Mouse (Mus musculus): ENCODE data around the gene Cadps. TPM values are rescaled to one million over a fixed set of nuclear protein-coding genes. Genes with fewer than 3 reads are reported as not detected.

The Cadps gene
- total RNA-seq, 2 experiments from 2014 or later, result 0.38 to 0.45 TPM

DNA sequence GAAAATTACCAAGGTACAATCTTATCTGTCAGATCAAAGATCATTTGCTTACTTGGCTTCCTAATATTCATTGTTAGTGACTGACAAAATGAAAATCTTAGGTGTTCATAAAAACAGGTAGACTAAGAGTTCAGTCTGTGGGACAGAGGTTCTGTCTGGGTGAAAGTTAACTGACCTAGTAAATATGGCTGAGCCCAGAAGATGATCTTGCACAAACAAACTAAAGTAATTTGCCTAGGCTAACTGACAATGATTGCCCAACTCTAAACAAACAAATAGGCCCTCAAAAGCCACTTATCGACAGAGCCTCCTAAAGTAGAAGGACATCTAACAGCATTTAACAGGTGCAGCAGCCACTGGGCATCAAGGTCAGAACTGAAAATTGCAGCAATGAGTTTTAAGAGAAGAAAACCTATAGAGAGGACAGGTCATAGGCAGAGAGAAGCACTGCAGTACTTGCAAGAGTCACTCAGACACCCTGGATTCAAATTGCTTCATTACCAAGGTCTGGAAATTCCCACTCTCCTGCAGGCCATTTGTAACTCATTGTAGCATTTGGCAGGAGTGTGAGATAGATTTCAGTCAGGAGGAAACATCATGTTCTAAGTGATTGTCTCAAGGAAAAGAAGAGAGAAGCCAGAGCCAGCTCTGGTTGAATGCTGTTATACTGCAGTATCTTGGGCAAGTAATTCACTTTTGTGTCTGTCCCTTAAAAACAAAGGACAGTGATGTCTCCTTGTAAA, 100.3 kb downstream of the Cadps start:
- no peak for DNase-seq

DNA sequence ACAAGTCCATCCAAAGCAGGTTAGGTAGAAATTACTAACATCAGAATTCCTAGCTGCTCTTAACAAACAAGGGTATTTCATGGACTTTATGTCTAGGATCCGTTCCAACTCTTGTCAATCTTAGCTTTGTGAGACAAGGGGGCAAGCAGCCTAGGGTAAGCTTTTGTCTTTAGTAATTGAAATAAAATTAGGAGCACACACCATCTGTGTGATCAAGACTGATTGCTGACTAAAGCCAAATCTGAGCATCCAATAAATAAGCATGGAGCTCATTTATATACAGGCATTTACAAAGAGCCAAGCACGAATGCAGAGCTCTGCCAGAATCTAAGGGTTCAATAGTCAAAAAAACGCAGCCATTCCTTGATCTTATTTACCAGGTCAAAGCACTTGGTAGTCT, 104.1 kb downstream of the Cadps start:
- no peak for DNase-seq

DNA sequence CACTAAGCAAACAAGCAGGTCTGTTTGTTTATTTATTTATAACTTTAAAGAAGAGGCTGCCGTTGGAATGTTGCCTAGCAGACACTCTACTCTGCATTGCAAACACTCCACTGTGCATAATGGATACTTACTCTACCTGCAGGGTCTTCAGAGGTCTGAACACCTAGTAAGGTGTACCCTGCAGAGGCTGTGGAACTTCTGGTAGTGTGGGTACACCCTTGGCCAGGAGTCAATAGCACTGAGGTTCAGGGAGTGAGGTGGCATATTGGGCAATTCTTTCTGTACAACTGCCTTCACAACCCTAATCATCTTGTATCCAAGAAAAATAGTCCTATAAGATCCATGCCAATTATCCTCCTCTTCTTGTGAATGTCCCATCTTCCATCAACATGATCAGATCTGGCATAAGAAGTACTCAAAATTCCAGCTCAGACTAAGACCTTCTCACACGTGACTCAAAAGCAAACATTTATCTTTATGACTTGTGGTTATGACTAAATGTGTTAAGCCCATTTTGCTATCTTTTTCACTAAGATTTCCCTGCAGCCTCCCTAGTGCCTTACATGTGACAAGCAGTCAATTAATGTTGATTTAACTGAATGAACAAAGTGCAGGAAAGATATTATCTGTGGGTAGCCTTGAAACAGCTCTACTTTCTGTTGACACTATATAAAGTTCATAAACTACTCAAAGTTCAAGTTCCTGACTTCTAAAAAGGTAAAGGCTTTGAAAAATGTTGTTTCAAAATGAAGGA, 106.8 kb downstream of the Cadps start:
- DNase-seq, result no peak

DNA sequence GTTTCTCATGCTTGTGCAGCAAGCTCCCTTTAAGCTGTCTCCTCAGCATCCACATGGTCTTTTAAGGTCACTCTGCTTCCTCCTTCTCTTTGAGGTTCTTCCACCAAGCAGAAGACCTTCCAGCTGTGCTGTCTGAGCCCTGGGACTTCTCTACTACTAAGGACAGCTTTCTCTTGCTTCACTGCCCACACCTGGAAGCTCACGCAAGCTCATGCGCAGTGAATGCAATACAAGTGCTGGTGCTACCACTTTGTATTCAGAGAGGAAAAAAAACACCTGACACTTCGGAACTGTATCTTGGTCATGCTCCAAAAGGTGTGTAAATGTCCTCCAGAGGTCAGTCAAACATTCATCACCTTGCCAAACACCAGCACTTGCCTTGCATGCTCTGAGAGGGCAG, 115.5 kb downstream of the Cadps start:
- no peak for DNase-seq

DNA sequence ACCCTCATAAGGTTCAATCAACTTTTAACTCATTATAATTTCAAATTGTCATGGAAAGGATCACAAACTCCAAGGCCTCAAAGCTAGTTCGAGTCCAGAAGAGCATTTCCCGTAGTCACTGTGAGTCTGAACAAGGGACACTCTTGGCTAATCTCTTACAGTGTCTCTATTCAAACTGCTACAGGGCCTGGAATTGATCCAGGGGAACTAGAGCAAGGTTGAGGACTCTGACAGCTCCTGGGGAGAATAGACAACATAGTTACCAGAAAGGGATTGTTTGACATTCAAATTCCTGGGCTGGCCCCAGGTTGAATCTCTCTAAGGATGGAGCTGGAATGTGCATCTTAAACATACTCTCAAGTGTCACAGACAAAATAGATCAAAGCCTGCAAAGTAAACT, 118.4 kb downstream of the Cadps start:
- DNase-seq, result no peak

DNA sequence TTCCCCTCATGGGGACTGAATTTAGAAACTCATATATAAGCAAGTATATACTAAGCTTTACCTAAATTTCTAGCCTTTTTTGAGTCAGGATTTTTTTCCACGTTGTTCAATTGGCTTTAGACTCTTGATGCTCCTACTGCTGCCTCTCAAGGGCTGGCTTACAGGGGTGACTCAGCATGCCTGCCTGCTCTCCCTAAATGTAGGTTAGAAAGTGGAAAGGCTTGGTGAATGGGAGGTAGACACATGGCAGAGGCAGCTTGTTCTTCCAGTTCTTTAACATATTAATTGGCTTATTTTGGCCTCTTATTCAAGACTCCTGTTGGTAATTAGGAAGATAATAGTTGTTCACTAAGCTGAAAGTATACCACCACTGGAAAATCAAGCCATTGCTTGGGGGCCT, 132.7 kb downstream of the Cadps start:
- DNase-seq, result no peak

DNA sequence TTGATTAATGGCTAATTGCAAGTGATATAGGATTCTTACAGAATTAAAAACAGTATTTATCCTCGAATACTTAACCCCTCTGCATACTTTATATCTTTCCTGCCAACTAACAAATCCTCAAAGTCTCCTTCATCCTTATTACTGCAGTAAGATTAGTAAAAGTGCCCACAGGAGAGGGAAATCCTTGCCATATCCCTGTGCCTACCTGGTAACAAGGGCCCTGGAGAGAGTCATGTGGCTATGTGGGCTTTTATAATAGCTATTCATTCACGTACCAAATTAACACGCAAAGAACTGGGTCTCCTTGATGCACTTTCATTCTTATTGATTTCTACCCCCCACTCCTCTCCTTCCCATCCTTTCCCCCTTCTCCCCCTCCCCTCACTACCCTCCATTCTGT, 137.9 kb downstream of the Cadps start:
- DNase-seq, result no peak

DNA sequence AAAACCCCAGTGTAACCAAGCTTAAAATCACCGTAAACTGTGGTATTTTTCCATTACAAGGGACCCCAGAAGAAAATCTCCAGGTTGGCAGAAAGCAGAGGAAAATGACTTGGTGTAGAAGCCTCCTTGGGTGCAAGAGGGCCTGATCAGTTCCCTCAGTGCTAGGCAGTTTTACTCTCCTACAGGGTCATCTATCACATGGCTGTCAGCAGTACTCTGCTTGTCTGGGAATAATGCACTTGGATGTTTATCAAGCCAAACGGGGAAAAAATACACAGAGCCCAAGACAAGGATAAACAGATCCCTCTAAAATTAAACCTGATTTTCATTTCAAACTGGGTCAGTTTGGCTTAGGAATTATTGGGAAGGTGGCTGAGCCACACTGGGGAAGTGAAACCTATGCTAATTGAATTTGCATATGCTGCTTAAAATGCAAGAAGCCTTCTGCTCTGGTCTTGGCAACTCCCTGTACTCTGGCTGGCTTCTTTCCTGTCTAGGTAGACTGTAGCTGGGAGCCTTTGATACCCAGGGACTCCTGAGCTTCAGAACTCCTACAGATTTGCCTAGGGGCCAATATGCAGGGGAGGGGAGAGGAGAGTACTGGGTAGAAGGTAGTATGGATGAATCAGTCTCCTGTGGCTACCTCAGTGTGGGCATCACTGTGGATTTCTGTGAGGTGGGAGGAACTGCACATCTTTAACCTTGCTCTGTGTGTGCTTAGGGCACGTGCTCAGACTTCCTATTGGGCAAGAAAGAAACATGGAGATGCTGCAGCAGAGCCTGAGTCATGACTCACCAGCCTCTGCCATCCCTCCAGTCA, 141.8 kb downstream of the Cadps start:
- no peak for DNase-seq

DNA sequence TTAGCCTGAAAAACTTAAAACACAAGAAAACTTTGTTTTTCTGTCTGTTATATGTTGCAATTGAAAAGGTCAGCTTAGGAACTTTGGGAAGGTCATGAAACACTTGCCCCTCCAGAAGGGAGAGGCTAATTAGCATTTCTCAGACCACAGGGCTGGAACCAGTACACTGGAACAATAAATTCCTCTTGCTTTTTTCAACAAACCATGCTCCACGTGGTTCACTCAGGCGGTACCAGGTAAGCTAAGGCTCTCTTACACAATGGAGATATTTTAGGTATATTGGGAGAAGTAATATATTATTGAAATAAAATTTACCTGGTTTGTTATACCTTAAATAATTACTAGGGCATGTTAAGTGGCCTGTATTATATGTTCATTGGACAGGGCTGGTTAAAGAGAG, 161.4 kb downstream of the Cadps start:
- DNase-seq, result no peak

DNA sequence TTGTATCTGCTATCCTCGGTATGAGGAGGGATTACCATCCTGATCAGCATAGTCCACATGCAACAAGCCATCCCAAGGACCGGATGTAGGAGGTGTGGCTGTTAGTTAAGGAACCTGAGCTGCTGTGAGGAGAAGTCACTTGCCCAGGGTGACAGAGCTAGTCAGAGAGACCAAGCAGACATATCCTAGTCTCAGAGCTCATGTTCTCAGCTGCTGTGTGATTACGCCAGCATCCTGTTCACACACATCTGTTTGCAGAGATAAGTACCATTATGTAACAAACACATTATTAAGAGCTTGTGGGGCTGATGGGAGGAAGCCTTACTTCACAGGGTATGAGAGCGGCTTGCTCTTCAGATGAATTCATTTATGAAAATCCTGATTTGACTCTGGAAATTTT, 165.5 kb downstream of the Cadps start:
- no peak for DNase-seq

DNA sequence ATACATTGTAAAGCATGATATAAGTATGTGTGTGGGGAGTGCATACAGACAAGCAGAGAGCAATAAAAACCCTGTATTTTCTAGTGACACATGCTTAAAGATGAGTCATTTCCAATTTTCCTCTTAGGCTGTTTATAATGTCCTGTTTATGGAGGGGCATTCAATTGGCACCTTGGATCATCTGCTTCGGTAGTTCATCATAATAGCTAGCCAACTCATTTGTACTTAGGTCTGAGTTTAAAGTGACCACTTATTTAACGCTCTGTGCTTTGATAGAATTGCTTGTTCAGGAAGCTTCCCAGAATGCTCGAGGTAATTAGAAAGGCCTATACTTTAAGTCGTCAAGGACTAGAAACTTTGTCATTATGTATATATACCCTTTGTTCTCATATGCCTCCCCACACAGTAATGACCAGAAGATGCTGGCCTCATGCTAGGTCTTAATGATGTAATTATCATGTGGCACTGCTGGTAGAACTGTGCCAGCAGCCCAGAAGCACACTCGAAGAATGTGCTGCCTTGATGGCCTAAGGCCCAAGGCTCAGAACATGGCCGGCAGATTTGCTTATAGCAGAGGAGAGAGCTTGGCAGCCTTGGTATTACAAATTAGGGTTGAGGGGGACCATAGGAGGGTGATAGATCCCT, 179.9 kb downstream of the Cadps start:
- no peak for DNase-seq

DNA sequence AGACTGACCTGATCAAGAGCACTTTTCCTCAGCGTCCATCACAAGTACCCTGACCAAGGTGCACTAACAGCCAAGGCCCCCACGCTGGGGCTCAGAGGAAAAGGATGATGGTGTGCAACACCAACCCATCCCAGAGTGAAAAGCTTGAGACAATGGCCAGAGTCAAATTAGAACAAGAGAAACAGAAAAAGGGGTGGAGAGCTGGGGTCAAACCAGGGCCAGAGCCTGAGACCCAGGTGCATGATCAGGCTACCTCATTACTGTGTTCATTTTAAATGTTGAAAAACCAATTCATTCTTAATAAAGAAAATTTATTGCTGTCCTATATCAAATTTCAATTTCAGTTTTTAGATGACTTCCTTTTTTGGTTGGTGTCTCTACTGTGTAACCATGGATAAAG, 184.1 kb downstream of the Cadps start:
- DNase-seq, result no peak

DNA sequence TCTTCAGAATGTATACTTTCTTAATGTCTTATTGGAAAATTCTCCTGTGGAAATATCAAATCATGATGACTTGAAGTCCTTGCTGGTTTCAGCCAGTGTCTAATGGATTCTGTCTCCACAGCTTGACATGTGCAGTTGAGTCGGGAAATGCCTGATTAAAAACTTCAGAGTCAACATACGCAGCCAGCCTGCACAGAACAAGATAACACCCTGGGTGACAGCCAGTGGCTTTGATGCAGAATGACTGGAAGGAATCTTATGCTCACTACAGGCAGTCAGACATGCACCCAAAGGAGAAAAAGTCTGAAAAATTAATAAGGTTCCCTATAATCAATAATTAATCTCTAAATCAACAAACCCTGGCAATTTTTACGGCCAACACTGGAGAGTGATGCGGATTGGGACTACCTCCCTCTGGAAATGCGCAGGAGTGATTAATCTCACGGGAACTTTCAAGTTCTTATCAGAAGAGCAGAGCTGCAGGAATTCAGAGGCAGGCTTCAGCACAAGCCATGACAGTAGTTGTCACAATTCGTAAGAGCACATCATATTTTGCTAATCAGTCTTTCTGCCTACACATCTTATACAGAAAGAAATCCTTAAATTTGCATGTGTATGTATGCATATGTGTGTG, 185.6 kb downstream of the Cadps start:
- no peak for DNase-seq

DNA sequence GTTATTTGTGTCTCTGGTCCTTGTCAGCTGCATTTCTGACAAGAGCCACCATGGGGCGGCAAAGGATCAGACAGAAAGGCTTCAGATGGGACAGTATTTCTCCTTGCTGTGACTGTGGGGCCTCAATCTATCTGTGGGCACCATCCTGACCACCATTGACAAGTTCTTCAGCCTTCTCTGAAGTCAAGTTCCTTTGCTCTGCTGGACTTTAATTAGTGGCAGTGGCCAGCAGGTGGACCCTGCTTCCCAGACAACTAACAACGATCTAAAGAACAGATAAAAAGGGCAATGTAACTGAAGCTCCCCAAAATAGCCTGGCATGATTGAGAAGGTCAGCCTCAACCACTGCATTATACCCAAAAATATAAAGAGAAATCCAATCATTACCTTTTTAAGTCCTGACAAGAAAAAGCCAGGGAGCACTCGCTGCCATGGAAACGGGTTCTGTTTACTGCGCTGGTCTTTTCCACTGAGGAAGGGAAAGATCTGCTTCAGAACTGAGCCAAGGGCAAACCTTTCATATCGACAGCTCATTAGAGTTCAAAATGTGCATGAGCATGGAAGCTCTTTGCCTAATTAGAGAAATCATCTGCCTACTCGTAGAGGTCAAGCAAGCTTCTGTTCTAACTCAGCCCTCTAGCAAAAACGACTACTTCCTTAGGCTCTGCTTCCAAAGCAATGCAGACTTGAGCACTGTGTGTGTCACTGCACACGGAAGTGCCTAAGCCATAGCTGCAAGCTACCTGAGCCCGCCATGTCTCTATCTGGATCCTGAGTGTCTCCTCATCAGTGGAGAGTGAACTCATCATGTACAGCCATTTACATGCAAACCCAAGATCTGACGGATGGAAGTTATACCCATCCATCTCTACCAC, 198.4 kb downstream of the Cadps start:
- DNase-seq, result no peak

DNA sequence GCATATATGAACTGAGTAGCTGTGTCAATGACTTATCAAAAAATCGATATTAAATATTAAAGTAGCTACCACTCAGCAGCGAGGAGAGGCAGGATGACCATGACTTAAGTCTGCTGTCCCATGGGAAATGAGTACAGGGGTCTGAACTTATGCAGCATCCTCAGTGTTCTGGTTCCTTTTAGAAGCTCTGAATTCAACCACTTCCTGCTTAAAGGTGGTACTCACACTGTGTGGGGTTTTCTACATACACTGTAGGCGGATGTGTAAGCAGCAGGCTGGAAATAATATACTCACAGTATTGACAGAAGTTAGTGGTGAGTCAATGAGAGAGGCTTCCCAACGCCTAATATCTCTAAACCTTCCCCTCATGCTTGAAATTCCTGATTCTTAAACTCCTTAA, 215.9 kb downstream of the Cadps start:
- no peak for DNase-seq

DNA sequence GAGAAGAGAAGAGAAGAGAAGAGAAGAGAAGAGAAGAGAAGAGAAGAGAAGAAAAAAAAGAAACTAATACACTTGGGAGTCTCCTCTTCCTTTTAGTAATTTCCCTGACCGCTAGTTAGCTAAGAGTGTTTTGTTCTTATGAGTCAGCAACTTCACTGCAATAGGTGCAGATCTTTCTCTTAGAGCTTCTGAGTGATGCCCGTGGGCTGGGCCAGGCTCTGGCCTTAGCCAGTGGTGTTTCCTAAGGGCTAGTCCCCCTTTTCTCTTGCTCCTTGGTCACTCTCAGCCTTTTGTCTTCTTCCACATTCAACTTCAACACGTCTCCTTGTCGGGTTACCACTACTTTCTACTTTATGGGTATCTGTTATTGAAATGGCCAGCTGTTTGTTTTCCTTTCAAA, 216.7 kb downstream of the Cadps start:
- no peak for DNase-seq

DNA sequence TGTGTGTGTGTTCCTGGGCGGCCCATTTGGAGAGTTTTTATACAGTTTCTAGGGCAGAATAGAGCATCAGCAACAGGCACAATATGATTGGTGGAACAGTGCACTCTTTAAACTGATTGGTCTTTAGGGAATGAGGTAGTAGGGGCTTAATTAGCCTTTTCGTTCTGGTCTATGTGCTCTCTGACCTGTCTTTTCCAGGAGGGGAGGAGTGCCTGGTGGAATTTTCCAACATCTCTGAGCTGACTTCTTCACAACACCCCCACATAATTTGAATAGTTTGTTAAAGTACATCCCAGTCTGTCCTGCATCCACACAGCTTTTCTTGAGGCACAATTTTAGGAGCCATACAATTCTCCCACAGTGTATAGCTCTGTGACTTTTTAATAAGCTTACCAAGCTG, 220.8 kb downstream of the Cadps start:
- no peak for DNase-seq

DNA sequence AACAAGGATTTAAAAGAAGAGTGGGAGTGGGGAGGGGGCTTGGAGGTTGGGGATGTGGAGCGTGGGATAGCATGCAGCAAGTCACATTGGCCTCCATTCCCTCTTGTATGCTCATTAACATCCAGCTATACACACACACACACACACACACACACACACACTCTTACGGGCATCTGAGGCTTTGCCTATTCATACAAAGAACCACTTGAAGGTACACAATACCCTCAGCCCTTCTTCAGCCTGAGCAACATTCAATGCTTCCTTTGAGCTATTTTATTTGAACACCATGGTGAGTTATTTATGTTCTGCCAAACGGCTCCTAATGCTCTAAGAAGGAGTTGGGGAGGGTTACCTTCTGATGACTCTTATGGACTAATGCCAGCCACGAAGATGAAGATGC, 227.6 kb downstream of the Cadps start:
- no peak for DNase-seq

DNA sequence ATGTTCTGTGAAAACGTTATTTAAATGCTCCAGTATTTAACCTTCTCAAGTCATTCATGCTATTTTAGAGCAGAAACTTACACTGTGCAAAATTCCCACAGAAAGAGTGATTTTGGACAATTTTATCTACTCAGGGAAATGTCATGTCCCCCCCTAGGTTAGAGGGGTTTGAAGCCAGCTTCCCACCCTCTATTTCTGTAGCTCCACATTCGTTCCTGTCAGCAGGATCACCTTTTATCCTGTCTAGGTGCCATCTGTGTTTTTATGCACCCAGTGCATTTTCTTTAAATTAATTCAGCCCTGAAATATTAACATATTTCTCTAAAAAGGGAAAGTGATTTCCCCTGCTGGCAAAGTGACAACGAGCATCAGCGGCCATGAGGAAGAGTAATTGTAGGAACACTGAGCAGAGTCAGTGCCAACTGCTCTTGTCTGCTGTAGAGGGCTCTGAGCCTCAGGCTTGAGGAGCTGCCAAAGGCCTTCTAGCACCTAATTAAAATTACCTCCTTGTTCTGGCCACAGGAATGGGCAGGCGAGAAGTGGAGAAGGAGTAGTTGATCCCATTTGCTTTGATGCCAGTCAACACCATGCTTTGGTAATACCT, 230.3 kb downstream of the Cadps start:
- DNase-seq, result no peak

DNA sequence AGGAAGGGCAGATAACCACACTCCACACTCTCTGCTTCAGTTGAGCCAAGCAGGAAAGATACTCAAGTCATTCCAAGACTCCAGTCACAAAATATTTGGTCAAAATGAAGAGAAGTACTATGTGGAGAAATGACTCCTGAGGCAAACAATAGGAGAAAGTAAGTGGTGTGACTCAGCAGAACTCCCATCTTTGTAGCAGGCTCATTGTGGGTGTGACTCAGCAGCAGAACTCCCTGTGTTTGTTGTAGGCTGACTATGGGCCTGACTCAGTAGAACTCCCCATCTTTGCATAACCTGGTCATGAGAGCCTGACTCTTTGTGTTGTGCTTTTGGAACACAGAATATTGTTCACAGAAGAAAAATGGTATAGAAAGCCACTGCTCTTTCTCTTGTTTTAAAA, 231.1 kb downstream of the Cadps start:
- no peak for DNase-seq

DNA sequence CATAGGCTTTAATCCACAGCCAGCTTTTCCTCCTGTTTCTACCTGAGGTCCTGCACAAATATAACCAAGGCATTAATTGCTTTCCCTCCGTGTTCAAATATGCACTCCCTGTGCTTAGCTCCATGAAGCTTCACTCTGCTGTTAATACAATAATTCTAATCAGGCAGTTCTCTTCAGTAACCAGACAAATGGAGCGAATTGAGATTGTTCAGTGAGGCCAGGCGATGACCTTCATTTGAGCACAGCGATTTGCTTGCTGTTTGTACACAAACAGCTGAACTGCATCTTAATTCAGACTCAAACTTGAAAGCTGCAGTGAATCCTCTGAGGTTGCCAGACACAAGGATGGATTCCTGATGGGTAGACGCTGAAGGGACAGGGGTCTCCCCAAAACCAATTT, 239.3 kb downstream of the Cadps start:
- no peak for DNase-seq

Measured in gastrocnemius, postnatal 10 days (tissue).